Mouse (Mus musculus) myocyte (in vitro differentiated cells): ENCODE measurements around the gene Ly6f.

Experiments
- CEBPB ChIP-seq: IDR thresholded peaks from 2 replicates; pipeline ENCODE4 v1.6.1; 2011; ENCODE audit warnings: mild to moderate bottlenecking, moderate library complexity; ENCODE audit not compliant: poor library complexity, insufficient read depth, severe bottlenecking
- E2F4 ChIP-seq: IDR thresholded peaks from one replicate; pipeline ENCODE4 v1.6.1; 2011; ENCODE audit warnings: mild to moderate bottlenecking, control low read depth, moderate library complexity; ENCODE audit not compliant: insufficient read depth
- MAX ChIP-seq: IDR thresholded peaks from one replicate; pipeline ENCODE4 v1.6.1; 2011; ENCODE audit warnings: low read depth, mild to moderate bottlenecking, control low read depth
- MYOD1 ChIP-seq, 3 experiments: IDR thresholded peaks; one replicate each; pipeline ENCODE4 v1.6.1; 2011; ENCODE audit warnings: control low read depth in 2 of 3, low read depth in 2 of 3, mild to moderate bottlenecking in 2 of 3, moderate library complexity in 1 of 3; ENCODE audit not compliant: insufficient read length in 2 of 3, control insufficient read depth in 1 of 3
- MYOG ChIP-seq, 3 experiments: IDR thresholded peaks; one replicate each; pipeline ENCODE4 v1.6.1; 2011; ENCODE audit warnings: control low read depth in 2 of 3, low read depth in 2 of 3, mild to moderate bottlenecking in 2 of 3; ENCODE audit not compliant: insufficient read length in 2 of 3, control insufficient read depth in 1 of 3, insufficient read depth in 1 of 3
- POLR2A ChIP-seq: IDR thresholded peaks from one replicate; pipeline ENCODE4 v1.6.1; 2011; ENCODE audit warnings: low read depth, mild to moderate bottlenecking, control low read depth, moderate library complexity; ENCODE audit not compliant: insufficient read length
- REST ChIP-seq: IDR thresholded peaks from one replicate; pipeline ENCODE4 v1.6.1; 2011; ENCODE audit warnings: mild to moderate bottlenecking, control low read depth, moderate library complexity; ENCODE audit not compliant: insufficient read depth, insufficient read length
- TCF12 ChIP-seq: IDR thresholded peaks from one replicate; pipeline ENCODE4 v1.6.1; 2011; ENCODE audit warnings: mild to moderate bottlenecking, control low read depth; ENCODE audit not compliant: poor library complexity, insufficient read depth, severe bottlenecking
- TCF3 ChIP-seq: IDR thresholded peaks from one replicate; pipeline ENCODE4 v1.6.1; 2011; ENCODE audit warnings: low read depth, control low read depth; ENCODE audit not compliant: insufficient read length
- USF1 ChIP-seq: IDR thresholded peaks from one replicate; pipeline ENCODE4 v1.6.1; 2011; ENCODE audit warnings: low read depth, mild to moderate bottlenecking, control low read depth, moderate library complexity

DNA sequence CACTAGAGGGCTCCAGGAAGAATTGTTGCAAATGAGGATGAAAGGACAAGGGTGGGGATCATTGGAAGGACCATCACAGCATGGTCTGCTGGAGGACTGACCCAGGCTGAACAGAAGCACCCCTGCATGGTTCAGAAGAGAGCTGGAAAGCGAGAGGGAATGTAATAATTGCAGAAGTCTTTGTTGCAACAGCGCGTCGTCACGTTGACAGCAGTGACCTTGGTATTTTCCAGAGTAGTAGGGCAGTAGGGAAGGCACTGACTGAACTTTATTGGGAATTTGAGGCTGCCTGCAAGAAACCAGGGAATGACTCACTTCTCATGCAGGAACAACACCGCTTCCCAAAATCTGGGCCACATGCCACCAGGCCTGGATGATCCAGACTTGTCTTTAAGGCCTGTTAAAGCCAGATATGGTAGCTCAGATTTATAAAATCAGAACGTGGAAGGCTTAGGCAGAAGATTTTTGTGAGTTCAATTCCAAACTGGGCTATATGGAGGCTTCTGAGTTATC is 25.7 kb downstream of the Ly6f start:
- TF ChIP-seq POLR2A (no peak), E2F4 (no peak), USF1 (no peak), MAX (no peak), MYOD1 (IDR thresholded peaks at IDR 0.05; ENCODE audit: control insufficient read depth in 1 of 3, insufficient read length in 2 of 3, low read depth in 2 of 3) (no peak), MYOG (IDR thresholded peaks at IDR 0.05; ENCODE audit: control insufficient read depth in 1 of 3, insufficient read depth in 1 of 3, insufficient read length in 2 of 3, low read depth in 2 of 3) (no peak), TCF12 (no peak), CEBPB (peak; percentile 60), REST (no peak), TCF3 (no peak)
